Mouse (Mus musculus): Measurements from ENCODE around the gene Rapgef1. TPM values are rescaled to one million over a fixed set of nuclear protein-coding genes. Genes with fewer than 3 reads are reported as not detected.
"Not testable (repeated sequence)": the region's sequence is repeated elsewhere in the genome, so short reads cannot be mapped to it uniquely, and the experiment has no call there.

Rapgef1 gene
- total RNA-seq, 2 experiments from 2014 or later = 118 to 128 TPM

DNA sequence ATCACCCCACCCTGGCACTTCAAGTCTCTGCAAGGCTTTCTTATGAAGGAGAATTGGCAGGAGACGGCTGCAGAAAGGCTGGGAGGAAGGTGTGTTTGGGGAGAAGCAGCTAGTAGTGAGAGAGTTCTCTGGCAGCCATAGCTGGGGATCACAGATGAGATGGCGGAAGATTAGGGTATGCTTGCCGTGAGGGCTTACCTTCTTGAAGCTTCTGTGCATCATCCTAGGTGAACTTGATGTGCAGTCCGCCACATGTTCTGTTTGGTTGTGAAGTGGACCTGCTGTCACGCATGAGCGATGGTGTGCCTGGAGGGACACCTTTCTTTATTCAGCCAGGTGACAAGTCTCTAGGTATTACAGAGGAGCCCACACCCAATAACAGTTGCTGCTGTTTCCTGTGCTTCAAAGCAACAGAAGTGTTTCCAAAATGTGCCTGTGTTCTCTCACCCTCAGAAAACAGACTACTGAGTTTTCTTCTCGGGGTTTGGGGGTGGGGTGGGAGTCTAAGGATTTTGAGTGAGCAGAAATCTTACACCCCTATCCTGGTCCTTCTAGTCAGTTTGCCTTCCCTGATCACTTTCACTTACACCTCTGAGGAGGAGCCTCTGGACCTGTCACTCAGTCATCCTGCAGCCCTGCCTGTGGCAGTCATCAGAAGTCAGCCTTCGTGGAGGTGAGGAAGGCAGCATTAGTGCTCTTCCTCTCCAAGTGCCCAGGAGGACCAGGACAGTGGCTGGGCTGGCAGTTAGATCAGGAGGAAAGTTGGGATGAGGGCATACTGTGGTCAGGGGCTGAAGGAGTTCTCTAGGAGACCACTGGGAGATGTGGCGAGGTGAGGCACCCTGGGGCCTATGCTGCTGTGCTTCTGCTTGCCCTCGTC, 2.8 kb downstream of the Rapgef1 start:
- no peak for DNase-seq (ENCODE audit: low spot score in 2 of 2)

DNA sequence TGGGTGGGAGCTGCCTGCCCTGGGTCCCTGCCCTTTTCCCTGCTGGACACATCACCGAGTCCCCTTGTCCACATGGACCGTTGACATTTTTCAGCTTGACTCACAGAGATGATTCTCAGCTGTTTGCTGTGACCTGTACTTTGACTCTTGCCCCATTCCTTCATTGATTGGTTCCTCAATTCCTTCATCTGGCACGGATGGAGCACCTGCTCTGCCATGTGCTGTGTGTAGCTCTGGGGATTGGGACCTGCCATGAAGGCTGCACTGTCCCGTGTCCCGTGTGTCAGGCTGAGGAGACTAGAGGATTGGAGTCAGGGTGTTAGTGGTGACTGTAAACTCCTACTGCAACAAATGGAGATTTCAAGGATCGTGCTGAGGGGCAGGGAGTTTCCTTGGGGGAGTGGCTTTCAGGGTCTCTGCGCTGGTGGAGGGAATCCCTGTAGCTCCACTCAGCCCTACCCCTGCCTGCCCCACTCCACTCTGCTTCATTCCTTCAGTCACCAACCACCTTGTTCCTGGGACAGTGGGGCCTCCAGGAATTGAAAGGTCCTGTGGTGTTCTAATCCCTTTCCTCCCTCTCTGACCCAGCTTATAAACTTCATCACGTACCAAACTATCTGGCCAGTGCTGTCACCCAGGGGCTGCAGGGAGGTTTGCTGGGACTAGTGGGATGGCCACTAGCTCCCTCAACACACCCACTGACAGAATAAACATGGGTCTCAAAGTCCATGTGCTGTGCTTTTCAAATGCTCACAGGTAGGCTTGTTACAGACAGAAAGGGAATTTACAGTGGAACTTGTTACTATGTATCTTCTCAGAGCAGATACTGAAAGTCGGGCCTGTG, 3.9 kb downstream of the Rapgef1 start:
- DNase-seq (ENCODE audit: low spot score in 2 of 2) = no peak

GRCm38 (mm10) chr2:29624091-29624608, 4.6 kb downstream of the Rapgef1 start:
- DNase-seq (ENCODE audit: low spot score in 2 of 2) = no peak

- no peak for DNase-seq (ENCODE audit: low spot score in 2 of 2)
Measured at GRCm38 (mm10) chr2:29624739-29625138, 5.2 kb downstream of the Rapgef1 start.

DNA sequence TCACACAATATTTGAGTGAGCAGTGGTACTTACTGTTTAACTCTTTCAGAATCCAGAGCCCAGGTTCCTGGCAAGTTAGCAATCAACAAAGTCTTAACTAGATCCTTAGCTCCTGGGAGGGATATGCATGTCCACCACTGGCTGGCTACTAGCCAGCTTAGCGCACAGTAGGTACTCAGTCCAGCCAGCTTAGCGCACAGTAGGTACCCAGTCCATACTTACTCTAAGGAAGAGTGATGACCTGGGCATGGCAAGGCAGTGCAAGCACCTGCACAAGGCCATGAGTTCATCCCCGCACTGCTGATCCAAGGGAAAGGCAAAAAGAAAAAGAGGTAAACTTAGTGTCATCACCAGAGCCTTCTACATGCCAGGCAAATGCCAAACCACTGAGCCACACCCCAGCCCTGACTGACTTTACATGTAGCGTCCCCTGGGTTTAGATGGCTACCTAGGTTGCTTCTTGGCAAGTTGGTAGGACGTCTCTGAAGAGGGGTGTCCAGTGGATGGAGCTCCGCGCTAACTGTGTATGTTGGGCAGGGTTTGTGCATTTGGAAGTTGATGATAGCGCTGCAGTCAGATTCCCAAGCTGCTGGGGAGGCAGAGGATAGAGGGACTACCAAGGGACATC, 6.2 kb downstream of the Rapgef1 start:
- DNase-seq (ENCODE audit: low spot score in 2 of 2) = no peak

GRCm38 (mm10) chr2:29627337-29627736, 7.8 kb downstream of the Rapgef1 start:
- no peak for DNase-seq (ENCODE audit: low spot score in 2 of 2)

GRCm38 (mm10) chr2:29628186-29628585, 8.7 kb downstream of the Rapgef1 start:
- no peak for DNase-seq (ENCODE audit: low spot score in 2 of 2)

GRCm38 (mm10) chr2:29628763-29629181, 9.3 kb downstream of the Rapgef1 start:
- DNase-seq (ENCODE audit: low spot score in 2 of 2) = no peak

DNA sequence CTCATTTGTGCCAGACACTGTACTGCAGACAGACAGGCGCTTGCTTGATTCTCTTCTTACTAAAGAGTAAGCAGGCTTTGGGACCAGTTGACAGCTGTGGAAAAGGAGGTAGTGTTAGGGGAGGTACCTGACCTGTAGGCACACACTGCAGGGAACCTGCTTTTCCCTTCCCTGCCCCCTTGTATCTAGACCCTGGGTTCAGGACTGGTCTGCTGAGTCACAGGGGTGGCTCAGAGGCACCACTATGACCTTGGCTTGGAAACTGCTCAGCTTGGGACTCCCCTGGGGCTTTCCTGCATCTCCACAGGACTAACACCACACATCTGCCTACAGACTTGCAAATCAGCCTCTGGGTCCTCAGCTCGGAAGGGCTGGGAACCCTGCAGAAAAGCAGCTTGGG, 9.8 kb downstream of the Rapgef1 start:
- DNase-seq (ENCODE audit: low spot score in 2 of 2) = no peak

GRCm38 (mm10) chr2:29630141-29630771, 10.7 kb downstream of the Rapgef1 start:
- DNase-seq (ENCODE audit: low spot score in 2 of 2) = no peak

DNA sequence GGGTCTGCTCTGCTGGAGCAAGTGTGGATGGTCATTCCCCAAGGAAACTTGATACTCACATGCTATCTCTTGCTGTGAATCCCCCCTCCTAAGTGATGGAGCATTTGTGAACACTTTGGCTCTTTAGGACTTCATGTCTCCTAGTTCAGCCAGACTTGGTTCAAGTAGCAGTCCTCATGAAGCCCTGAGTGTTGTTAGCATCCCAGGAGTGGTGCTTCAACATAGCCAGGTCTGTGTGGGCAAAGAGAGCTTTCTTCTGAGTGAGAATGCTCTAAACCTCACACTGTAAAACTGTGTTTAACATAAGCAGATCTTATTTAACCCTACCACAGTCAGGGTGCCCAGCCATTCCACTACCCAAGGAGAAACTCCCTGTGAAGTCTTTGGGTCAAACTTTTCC, 11.5 kb downstream of the Rapgef1 start:
- DNase-seq (ENCODE audit: low spot score in 2 of 2) = no peak

DNA sequence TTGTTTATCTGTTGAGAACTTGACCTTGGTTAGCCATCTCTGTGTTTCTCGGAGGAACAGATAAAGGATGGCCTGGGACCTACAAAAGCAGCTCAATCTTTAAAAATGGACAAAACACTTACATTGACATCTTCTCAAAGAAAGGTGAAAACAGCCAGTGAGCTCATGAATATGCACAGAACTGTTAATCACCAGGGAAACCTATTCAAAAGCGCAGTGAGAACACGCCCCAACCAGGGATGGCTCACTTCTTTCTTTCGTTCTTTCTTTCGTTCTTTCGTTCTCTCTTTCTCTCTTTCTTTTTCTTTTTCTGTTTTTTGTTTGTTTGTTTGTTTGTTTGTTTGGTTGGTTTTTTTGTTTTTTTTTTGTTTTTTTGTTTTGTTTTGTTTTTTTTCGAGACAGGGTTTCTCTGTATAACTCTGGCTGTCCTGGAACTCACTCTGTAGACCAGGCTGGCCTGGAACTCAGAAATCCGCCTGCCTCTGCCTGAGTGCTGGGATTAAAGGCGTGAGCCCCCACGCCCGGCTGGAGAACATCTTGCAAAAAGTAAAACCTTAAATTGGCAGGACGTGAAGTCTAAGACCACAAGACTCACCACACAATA, 12.1 kb downstream of the Rapgef1 start:
- not testable (repeated sequence) for DNase-seq (ENCODE audit: low spot score in 2 of 2)

DNA sequence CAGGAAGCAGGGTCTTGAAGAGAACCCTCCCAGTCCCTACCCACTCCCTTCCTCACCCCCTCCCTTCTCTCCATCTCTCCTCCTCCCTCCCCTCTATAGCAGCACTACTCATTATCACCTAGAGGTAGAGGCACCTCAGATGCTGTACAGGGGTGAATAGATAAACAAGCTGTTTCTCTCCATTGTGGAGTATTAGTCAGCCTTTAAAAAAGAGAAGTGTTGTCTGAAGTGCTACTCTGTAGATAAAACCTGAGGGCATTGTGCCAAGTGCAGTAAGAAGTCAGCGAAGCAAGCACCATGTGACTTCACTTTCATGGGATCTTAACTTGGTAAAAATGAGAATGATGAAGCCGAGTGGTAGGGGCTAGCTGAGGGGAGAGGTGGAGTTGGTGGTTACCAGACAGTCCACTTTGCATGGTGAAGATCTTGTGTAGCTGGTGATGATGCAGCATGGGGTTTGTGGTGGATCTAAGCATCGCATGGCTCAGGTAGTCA, 12.7 kb downstream of the Rapgef1 start:
- no peak for DNase-seq (ENCODE audit: low spot score in 2 of 2)

GRCm38 (mm10) chr2:29633101-29633554, 13.6 kb downstream of the Rapgef1 start:
- peak in 1 of 2 experiments; percentile 59 for DNase-seq (ENCODE audit: low spot score in 2 of 2)

- no peak for DNase-seq (ENCODE audit: low spot score in 2 of 2)
Measured at GRCm38 (mm10) chr2:29633782-29634181, 14.3 kb downstream of the Rapgef1 start.

DNA sequence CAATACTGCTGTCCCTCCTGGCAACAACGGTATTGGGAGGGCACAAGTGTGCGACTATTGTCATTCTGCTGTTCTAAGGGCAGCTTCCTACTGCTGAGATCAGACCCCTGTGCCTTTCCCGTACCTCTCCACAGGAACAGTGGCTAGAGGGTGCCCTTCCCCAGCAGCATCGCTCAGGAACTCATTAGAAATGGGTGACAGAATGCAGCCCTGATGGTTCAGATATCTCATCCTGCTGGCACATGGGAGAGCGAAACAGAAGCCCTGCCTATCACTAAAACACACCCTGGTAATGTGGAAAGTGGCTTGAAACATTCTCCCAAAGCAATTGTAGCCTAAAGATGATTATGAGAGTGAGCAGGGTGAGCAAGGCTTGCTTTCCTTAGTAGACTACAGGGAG, 15.0 kb downstream of the Rapgef1 start:
- peak; percentile 57 to 82 for DNase-seq (ENCODE audit: low spot score in 2 of 2)

GRCm38 (mm10) chr2:29635966-29636507, 16.5 kb downstream of the Rapgef1 start:
- no peak for DNase-seq (ENCODE audit: low spot score in 2 of 2)

DNA sequence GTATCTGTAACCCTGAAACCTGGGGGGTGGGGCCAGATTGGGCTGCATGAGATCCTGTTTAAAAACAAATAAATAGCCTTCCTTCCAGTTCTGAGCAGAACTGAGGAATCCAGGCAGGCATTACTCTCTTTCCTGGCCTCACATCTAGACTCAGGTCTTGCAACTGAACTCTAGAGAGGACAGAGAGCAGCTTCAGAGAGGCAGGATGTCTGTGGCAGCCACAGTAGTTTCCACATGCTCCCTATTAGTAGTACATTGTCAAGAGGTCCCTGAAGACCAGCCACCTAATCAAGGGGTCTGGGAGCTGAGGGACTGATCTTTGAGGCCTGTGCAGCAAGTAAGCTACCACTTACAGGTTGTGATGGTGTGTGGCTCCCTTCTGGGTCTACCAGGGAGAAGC, 18.0 kb downstream of the Rapgef1 start:
- no peak for DNase-seq (ENCODE audit: low spot score in 2 of 2)

GRCm38 (mm10) chr2:29639377-29639776, 19.9 kb downstream of the Rapgef1 start:
- DNase-seq (ENCODE audit: low spot score in 2 of 2) = no peak

Data from layer of hippocampus, postnatal 14 days (tissue).